Mouse (Mus musculus): ENCODE results near the gene Msh2.

The Msh2 gene

GRCm38 (mm10) chr17:87700101-87700500, 28.0 kb downstream of the Msh2 start:
- DNase-seq (ENCODE audit: low spot score), result no peak

- no peak for DNase-seq (ENCODE audit: low spot score)
These were observed 52.6 kb downstream of the Msh2 start for GRCm38 (mm10) chr17:87724727-87725126.

GRCm38 (mm10) chr17:87726489-87727356, 54.6 kb downstream of the Msh2 start:
- no peak for DNase-seq (ENCODE audit: low spot score)

- no peak for DNase-seq (ENCODE audit: low spot score)
These were observed 59.8 kb downstream of the Msh2 start for GRCm38 (mm10) chr17:87731962-87732361.

- DNase-seq (ENCODE audit: low spot score), result no peak
These were observed 62.3 kb downstream of the Msh2 start for GRCm38 (mm10) chr17:87734471-87734870.

- DNase-seq (ENCODE audit: low spot score), result no peak
These were observed 65.0 kb downstream of the Msh2 start for GRCm38 (mm10) chr17:87737144-87737543.

GRCm38 (mm10) chr17:87739835-87740234, 67.7 kb downstream of the Msh2 start:
- DNase-seq (ENCODE audit: low spot score), result no peak

- DNase-seq (ENCODE audit: low spot score), result peak; percentile 76
These were observed 73.1 kb downstream of the Msh2 start for GRCm38 (mm10) chr17:87744985-87745925.

- peak; percentile 66 for DNase-seq (ENCODE audit: low spot score)
These were observed 74.1 kb downstream of the Msh2 start for GRCm38 (mm10) chr17:87745926-87746888.

- no peak for DNase-seq (ENCODE audit: low spot score)
These were observed 88.2 kb downstream of the Msh2 start for GRCm38 (mm10) chr17:87760315-87760714.

GRCm38 (mm10) chr17:87763146-87763545, 91.0 kb downstream of the Msh2 start:
- no peak for DNase-seq (ENCODE audit: low spot score)

GRCm38 (mm10) chr17:87765031-87765430, 92.9 kb downstream of the Msh2 start:
- DNase-seq (ENCODE audit: low spot score), result no peak

- DNase-seq (ENCODE audit: low spot score), result no peak
These were observed 94.8 kb downstream of the Msh2 start for GRCm38 (mm10) chr17:87766888-87767287.

- no peak for DNase-seq (ENCODE audit: low spot score)
These were observed 98.6 kb downstream of the Msh2 start for GRCm38 (mm10) chr17:87770766-87771165.

GRCm38 (mm10) chr17:87773175-87773574, 101.0 kb downstream of the Msh2 start:
- peak; percentile 15 for DNase-seq (ENCODE audit: low spot score)
